Mouse (Mus musculus): ENCODE measurements around the gene Cabp2.

- TF ChIP-seq POLR2A (IDR thresholded peaks at IDR 0.05; ENCODE audit: extremely low read depth, insufficient read depth, low read length) (no peak), CTCF (IDR thresholded peaks at IDR 0.05; ENCODE audit: low read depth, low read length) (no peak)
Observed at GRCm38 (mm10) chr19:4092750-4093149, 11.4 kb downstream of the Cabp2 start.

All from liver, adult 2 months (tissue).